Mouse (Mus musculus): ENCODE measurements around the gene Impg1. TPM values are rescaled to one million over a fixed set of nuclear protein-coding genes. Genes with fewer than 3 reads are reported as not detected.

Gene Impg1
- total RNA-seq, 2 experiments from 2014 or later, result not detected

DNA sequence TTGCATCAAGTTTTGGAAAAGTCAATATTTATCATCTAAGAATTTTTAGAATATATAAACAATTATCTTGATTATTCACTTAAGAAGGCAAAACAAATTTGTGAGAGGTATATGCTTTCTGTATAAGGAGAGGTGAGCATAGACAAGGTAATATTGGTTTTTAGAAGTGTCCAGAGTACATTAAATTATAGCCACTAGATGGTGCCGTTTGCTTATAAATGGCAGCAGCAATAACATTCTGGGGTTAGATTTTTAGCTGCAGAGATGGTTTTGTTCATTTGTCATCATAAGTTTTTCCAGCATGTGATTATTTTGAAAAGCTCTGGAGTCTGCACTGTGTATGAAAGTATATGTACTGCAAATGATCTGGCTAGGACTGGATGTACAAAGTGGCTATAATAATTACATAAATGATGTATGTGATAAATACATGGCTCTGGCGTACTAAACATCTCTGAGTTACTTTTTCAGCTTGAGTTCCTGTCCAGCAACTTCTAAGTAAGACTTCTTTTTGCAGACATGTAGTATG, 172.2 kb downstream of the Impg1 start:
- DNase-seq, result peak; percentile 13 to 37
- intact Hi-C loops (cut with DNase I), result no loop called here

DNA sequence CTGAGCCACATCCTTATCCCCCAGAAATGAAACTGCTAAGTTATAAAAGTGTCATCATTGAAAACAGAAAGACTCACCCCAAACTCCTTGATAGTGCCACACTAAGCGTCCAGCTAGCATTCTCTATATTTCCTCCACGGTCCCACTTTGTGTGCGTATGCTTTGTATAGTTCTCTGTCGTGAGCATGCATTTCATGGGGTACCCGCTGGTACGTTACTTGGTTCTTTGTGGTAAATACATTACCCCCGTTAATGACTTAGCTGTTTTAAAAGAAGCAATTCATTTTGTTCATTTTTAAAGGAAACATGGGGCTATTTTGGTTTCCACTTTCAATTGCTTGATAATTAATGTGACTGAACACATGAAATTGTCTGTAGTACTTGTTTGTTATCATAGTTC, 178.4 kb downstream of the Impg1 start:
- intact Hi-C loops (cut with DNase I), result no loop called here
- DNase-seq, result no peak

DNA sequence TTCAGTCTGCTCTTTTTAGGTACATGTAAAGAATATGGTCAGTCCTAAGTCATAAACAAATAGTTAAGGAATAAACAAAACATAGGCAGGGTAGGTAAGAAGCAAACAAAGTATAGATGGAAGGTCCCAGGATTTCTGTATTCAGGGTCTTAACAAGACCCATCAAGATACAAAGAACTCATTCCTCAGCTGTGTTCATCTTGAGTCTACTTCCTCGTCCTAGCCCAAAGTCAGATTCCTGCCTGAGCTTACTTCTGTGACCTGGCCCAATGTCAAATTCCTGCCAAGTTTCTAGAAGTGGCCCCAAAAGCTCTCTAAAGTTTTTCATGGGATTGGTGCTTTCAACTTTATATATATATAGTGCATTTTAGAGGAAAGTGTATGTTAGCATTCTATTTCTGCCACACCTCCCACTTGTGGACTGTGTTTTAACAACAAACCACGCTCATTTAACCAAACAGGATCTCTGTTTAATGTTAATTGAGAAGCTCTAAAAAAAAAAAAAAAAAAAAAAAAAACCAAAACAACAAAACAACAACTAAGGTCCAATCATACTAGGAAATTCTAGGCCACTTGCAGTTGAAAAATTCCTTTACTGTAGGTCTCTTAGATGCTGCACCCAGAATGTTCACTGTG, 180.6 kb downstream of the Impg1 start:
- intact Hi-C loops (cut with DNase I), result no loop called here
- DNase-seq, result no peak

- DNase-seq, result no peak
- intact Hi-C loops (cut with DNase I), result no loop called here
These were observed 182.9 kb downstream of the Impg1 start for GRCm38 (mm10) chr9:80282426-80282825.

DNA sequence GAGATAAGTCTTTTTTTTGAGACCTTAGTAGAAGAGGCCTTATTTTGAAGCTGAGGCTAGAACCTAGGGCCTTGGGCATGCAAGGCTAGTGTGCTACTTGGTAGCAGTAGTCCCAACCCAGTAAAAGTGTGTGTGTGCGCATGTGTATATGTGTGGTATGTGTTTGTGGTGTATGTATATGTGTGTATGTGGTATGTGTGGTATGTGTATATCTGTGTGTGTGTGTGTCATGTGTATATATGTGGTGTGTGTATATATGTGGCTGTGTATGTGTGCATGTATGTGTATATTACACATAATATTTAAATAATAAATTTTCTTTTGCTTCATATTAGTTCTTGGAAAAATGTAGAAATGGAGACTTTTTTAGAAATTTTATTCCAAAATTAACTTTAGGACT, 184.6 kb downstream of the Impg1 start:
- intact Hi-C loops (cut with DNase I), result no loop called here
- DNase-seq, result no peak

DNA sequence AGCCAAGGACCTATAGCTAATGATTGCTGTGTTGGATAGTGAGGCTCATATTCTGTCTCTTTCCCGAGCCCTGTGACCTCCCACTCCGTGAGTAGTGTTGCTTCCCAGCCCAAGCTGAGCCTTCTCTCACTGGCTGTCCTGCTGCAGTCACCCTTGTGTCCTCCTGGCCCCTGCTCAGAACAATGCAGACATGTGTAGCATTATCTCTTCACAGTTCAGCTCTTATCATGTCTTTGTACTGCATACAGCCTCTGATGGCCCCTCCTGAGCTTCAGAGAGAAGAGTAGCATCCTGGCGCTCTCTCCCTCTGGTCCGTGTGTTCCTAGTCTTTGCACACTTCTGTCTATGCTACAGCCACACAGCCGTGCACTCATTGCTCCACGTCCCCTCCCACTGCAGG, 187.5 kb downstream of the Impg1 start:
- DNase-seq, result no peak
- intact Hi-C loops (cut with DNase I), result no loop called here

GRCm38 (mm10) chr9:80277157-80277556, 188.1 kb downstream of the Impg1 start:
- DNase-seq, result no peak
- intact Hi-C loops (cut with DNase I), result no loop called here

DNA sequence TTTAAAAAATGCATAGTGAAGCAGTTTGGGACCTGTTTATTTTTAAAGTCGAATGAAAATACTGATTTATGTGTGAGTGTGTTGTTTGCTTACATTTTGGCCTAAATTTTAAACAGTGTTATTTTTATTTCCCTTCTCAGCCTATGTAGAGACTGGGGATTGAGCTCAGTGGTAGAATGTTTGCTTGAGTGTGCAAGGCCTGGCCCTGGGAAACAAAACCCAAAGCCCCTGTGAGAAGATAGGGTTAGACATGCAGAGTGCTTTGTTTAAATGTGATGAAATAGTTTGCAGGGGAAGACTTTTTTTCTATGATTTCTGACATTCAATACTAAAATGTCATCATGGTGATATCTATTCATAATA, 189.5 kb downstream of the Impg1 start:
- intact Hi-C loops (cut with DNase I), result no loop called here
- no peak for DNase-seq

GRCm38 (mm10) chr9:80275053-80275771, 190.1 kb downstream of the Impg1 start:
- DNase-seq, result no peak
- intact Hi-C loops (cut with DNase I), result no loop called here

DNA sequence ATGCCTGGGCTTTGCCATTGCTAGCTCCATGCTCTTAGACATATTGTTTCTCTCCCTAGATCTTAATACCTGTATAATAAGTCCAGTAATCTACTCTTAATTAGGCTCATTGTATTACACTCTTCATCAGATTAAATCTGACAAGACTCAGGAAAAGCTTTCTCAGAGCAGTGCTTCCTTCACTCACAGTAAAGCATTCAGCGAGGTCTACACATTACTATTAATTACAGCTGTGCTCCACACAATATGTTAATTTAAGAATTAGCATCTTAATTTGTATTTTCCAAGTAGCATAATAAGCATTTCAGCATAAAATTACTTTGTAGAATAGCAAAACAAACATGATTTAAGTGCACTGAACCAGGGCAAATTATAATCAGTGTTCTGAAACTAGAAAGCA, 192.3 kb downstream of the Impg1 start:
- no peak for DNase-seq
- intact Hi-C loops (cut with DNase I), result no loop called here

- intact Hi-C loops (cut with DNase I), result no loop called here
- no peak for DNase-seq
These were observed 195.7 kb downstream of the Impg1 start for GRCm38 (mm10) chr9:80269596-80269995.

DNA sequence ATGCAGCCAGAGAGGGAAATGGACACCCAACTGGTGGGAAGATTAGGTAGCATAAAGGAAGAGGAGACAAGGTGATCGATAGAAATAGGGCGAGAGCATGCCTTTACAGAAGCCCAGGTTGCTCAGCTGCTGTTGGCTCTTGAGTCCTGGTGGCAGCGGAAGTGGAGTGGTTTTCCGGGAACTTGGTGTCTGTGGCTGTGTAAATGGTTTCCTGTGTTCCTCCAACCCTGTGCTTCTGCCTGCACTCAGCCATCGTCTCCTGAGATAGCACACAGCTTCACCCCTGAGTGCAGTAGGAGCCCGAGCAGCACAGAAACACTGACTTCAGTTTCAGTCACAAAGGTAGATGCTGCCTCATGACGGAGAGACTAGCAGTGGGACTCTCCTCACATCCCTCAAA, 198.8 kb downstream of the Impg1 start:
- intact Hi-C loops (cut with DNase I), result no loop called here
- DNase-seq, result no peak

- no peak for DNase-seq
- intact Hi-C loops (cut with DNase I), result no loop called here
These were observed 199.2 kb downstream of the Impg1 start for GRCm38 (mm10) chr9:80266086-80266485.
